Mouse (Mus musculus): ENCODE results near the gene Celsr2. TPM values are rescaled to one million over a fixed set of nuclear protein-coding genes. Genes with fewer than 3 reads are reported as not detected.

The Celsr2 gene
- 39.4 and 49.7 TPM in 2 replicates for polyA plus RNA-seq (2014; fragmentation: Nextera tagmentation; extraction: Ambion mirVana)

DNA sequence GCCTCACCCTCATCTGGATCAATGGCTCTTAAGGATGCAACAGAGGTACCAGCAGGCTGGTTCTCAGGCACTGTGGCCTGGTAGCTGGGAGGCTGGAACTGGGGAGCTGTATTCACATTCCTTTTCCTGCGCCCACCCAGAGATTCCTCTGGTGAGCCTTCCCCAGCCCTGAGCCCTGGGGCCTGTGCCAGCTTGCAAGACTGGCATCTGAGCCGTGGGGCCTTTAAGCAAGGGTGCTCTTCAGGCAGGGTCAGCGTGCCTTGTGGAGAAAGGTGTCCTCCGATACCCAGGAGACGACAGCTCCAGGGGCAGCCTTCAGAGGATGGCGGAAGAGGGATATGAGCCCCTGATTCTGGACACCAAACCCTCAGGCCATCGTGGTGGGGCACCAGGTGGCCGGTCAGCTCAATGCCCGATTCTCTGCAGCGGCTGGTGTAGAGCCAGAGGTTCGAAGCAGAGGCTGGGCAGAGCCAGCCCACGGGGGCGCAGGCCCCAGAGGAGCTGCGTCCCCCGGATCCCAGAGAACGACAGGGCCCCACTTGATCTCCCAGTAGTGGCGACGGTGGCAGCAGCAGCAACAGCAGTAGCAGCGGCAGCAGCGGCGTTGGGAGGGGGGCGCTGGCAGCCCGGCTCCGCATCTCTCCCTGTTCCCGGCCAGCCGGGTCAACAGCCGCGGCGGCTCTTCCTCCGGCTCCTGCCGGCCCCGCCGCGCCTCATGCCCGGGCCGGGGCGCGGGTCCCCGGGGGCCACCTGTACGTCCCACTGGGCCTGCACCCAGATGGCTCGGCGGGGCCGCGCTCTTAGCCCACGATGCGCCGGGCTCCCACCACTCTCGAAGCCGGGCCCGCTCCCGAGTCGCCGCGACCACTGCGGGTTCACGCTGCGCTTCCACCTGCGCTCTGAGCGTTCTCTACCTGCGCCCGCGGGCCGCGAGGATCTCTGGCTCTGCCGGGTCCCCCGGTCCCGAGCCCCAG, at the start of gene Celsr2:
Celsr2 (minus strand) TSS at position 696 of the 974 bp plus-strand sequence.
- peak; percentile 33 for DNase-seq (ENCODE audit: low spot score)
- ATAC-seq (ENCODE audit: low FRiP score): peak; percentile 25
- Histone ChIP-seq H3K36me3 (replicated peaks; ENCODE audit: control insufficient read depth, insufficient read depth) (peaks cover 27% of the 10 kb centered on the region), H3K9me3 (ENCODE audit: control insufficient read depth, low read length) (no peaks in the 10 kb centered on the region), H3K4me3 (replicated peaks; ENCODE audit: low read length) (peak within 1 kb of the TSS; percentile 94), H3K27ac (peak within 1 kb of the TSS; percentile 95), H3K27me3 (ENCODE audit: control insufficient read depth, insufficient read depth, low read length) (no peaks in the 10 kb centered on the region), H3K4me2 (replicated peaks) (peak within 1 kb of the TSS; percentile 85), H3K9ac (peak within 1 kb of the TSS; percentile 98), H3K4me1 (replicated peaks; ENCODE audit: control insufficient read depth, insufficient read depth, low read length) (peaks cover 40% of the 10 kb centered on the region)
- WGBS: 5% methylated on average over 46 of the region's 67 CpGs

DNA sequence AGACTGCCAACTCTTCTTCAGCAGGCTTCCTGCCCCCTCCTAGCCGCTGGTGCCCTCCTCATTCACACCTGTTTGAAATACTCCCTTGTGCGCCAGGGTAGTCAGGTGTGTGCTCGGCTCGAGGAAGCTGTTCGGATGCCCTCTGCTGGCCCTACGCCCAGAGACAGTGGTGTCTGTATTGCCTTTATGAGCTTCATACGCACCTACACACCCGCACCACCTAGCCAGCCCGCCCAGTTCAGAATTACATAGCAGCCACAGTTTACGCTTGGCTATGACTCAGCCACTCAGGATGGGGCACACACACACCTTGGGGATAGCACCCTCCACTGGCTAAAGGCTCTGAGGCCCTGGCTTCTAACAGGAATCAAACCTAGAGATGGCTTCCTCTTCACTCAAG, 43.5 kb upstream of the Celsr2 start:
- Histone ChIP-seq H3K4me1 (replicated peaks; ENCODE audit: control insufficient read depth, insufficient read depth, low read length) (no peaks in the 10 kb centered on the region), H3K9me3 (ENCODE audit: control insufficient read depth, low read length) (no peaks in the 10 kb centered on the region), H3K9ac (no peak overlapping the region), H3K36me3 (replicated peaks; ENCODE audit: control insufficient read depth, insufficient read depth) (no peaks in the 10 kb centered on the region), H3K4me3 (replicated peaks; ENCODE audit: low read length) (no peak overlapping the region), H3K27ac (no peak overlapping the region), H3K27me3 (ENCODE audit: control insufficient read depth, insufficient read depth, low read length) (no peaks in the 10 kb centered on the region), H3K4me2 (replicated peaks) (no peak overlapping the region)
- ATAC-seq (ENCODE audit: low FRiP score) (no peak), DNase-seq (ENCODE audit: low spot score) (no peak)
- 54% methylated on average over 10 of the region's 10 CpGs for WGBS

DNA sequence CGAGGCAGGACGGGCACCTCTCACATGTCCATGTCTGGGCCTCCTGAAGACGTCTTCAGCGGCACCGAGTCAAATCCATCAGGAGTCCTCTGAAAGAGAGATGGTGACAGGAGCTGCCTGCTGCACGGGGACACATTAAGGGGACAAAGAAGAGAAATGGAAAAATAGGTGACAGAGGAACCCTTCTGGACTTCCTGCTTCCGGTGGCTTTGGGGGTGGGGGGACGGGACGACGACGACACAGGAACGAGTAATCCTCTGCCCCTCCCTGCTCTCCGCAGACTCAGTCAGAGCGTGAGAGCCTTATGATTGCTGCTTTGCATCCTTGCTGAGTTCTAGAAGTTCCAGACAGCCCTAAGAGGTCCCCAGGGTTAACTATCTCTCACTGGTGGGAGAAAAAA, 43.0 kb upstream of the Celsr2 start:
- Histone ChIP-seq H3K9me3 (ENCODE audit: control insufficient read depth, low read length) (no peaks in the 10 kb centered on the region), H3K4me3 (replicated peaks; ENCODE audit: low read length) (no peak overlapping the region), H3K4me2 (replicated peaks) (no peak overlapping the region), H3K9ac (no peak overlapping the region), H3K27me3 (ENCODE audit: control insufficient read depth, insufficient read depth, low read length) (no peaks in the 10 kb centered on the region), H3K36me3 (replicated peaks; ENCODE audit: control insufficient read depth, insufficient read depth) (no peaks in the 10 kb centered on the region), H3K27ac (no peak overlapping the region), H3K4me1 (replicated peaks; ENCODE audit: control insufficient read depth, insufficient read depth, low read length) (no peaks in the 10 kb centered on the region)
- DNase-seq (ENCODE audit: low spot score) (no peak), ATAC-seq (ENCODE audit: low FRiP score) (no peak)
- WGBS: 68% methylated on average over 14 of the region's 14 CpGs

DNA sequence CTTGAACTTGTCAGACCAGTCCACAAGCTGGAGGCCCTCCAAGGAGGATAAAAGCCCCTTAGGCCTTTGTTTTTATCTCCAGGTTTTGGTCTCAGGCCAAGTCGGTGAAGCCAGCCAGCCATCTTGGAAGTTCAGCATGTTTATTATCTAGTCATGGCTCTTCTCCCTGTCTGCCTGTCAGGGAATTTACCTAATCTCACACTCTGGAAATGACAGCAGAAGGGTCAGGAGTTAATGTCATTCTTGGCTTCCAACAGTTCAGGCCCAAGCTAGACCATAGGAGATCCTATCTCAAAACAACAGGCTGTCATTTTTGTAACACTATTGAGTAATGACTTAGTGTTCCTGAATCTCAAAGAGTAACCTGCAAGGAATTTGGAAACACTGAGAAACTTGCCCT, 38.8 kb upstream of the Celsr2 start:
- no peak overlapping the region for H3K27ac ChIP-seq
- H3K4me1 ChIP-seq (replicated peaks; ENCODE audit: control insufficient read depth, insufficient read depth, low read length): no peaks in the 10 kb centered on the region
- H3K4me3 ChIP-seq (replicated peaks; ENCODE audit: low read length): no peak overlapping the region
- H3K9ac ChIP-seq: no peak overlapping the region
- H3K27me3 ChIP-seq (ENCODE audit: control insufficient read depth, insufficient read depth, low read length): no peaks in the 10 kb centered on the region
- H3K36me3 ChIP-seq (replicated peaks; ENCODE audit: control insufficient read depth, insufficient read depth): no peaks in the 10 kb centered on the region
- WGBS: 72% methylated on average over 1 of the region's 1 CpGs
- ATAC-seq (ENCODE audit: low FRiP score): no peak
- H3K4me2 ChIP-seq (replicated peaks): no peak overlapping the region
- H3K9me3 ChIP-seq (ENCODE audit: control insufficient read depth, low read length): no peaks in the 10 kb centered on the region
- DNase-seq (ENCODE audit: low spot score): no peak

DNA sequence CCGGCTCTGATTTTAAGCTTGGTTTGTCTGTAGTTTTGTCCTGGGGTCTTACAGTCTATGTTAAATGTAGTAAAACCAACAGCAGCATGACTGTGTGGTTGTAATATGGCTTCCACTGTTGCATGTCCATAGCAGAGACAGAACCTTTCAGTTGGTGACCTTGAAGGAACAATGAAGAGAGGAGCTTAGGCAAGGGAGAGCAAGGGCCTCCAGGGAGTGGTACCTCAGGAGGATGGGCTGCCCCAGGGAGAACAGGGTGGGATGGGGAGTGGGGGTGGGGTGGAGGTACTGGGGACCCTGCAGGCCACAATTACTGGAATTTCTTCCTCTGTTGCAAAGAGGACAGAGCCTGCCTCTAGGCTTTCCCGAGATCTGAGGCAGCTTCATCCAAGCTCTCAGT, 36.6 kb upstream of the Celsr2 start:
- WGBS: 90% methylated on average over 2 of the region's 2 CpGs
- no peak for ATAC-seq (ENCODE audit: low FRiP score)

DNA sequence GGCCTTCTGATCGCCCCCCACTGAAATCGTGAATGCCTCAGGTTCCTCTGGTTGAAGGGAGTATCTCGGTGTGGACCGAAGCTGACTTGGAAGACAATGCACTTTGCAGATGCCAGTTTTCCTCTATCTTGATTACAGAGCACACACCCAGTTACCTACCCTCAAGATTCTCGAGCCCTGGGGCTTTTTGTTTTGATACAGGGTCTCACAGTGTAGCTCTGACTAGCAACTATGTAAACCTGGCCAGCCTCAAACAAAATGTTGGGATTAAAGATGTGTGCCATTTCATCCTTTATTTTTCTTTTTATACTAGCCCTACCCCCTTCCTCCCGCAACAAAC, 30.0 kb upstream of the Celsr2 start:
- peak overlapping the region; percentile 92 for H3K9ac ChIP-seq
- H3K4me1 ChIP-seq (replicated peaks; ENCODE audit: control insufficient read depth, insufficient read depth, low read length): peaks cover 22% of the 10 kb centered on the region
- ATAC-seq (ENCODE audit: low FRiP score) (peak; percentile 37), DNase-seq (ENCODE audit: low spot score) (no peak)
- no peaks in the 10 kb centered on the region for H3K9me3 ChIP-seq (ENCODE audit: control insufficient read depth, low read length)
- H3K27me3 ChIP-seq (ENCODE audit: control insufficient read depth, insufficient read depth, low read length): no peaks in the 10 kb centered on the region
- 12% methylated on average over 6 of the region's 6 CpGs for WGBS
- H3K4me2 ChIP-seq (replicated peaks): peak overlapping the region; percentile 73
- H3K27ac ChIP-seq: peak overlapping the region; percentile 95
- peak overlapping the region; percentile 88 for H3K4me3 ChIP-seq (replicated peaks; ENCODE audit: low read length)
- H3K36me3 ChIP-seq (replicated peaks; ENCODE audit: control insufficient read depth, insufficient read depth): peaks cover 6% of the 10 kb centered on the region; the same call in 1 of the 2 replicates

More for the DNA sequence above, 36.6 kb upstream of the Celsr2 start:
- Histone ChIP-seq H3K27ac (no peak overlapping the region), H3K27me3 (ENCODE audit: control insufficient read depth, insufficient read depth, low read length) (no peaks in the 10 kb centered on the region), H3K9ac (no peak overlapping the region), H3K4me3 (replicated peaks; ENCODE audit: low read length) (no peak overlapping the region), H3K9me3 (ENCODE audit: control insufficient read depth, low read length) (no peaks in the 10 kb centered on the region), H3K36me3 (replicated peaks; ENCODE audit: control insufficient read depth, insufficient read depth) (no peaks in the 10 kb centered on the region), H3K4me2 (replicated peaks) (no peak overlapping the region), H3K4me1 (replicated peaks; ENCODE audit: control insufficient read depth, insufficient read depth, low read length) (no peaks in the 10 kb centered on the region)
- DNase-seq (ENCODE audit: low spot score): no peak

DNA sequence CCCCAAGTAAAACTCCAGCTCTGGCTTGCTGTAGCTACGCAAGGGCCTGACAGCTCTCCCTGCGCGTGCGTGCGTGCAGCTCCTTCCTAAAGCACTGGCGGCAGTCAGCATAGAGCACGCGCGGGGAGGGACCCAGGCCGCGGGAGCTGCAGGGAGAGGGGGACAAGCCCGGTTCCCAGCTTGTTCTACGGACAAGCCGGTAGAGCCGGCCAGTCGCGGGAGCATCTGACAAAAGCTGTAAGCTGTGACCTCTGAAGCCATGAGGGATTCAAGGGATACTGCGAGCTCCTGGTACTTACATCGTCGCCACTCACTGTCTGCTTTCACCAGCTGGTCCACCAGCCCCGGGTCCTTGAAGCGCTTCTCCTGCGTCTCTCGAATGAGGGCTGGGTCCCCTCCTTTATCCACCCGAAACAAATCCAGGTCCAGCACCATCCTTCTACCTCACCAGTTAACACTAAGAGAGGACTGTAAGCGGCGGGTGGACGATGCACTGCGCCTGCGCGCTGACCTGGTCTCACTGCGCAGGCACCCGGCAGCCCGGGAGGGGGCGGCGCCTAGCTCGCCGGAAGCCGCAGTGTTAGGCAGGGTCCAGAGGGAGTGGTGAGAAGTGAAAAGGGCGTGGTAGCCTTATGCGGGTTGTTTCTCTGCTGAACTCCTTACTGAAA, 29.5 kb upstream of the Celsr2 start, which contains the start of gene Sars:
Sars (minus strand) TSS at position 512 of the 668 bp plus-strand sequence.
- under 1% methylated on average over 41 of the region's 41 CpGs for WGBS
- DNase-seq (ENCODE audit: low spot score): peak; percentile 95

DNA sequence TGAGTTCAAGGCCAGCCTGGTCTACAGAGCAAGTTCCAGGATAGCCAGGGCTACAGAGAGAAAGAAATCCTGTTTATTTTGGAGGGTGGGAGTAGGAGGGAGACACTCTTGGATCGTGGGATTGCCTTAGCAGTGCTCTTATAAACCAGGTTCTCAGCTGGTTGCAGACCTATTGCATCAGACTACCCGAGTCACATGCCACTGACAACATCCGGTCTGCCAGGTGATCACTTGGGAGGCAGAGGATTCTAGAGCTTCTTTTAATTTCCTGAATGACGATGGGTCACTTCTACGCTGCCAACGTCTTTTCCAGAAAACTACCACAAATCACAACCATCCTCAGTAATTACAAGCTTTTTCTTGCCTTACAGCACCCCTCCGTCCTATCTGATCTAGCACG, 28.7 kb upstream of the Celsr2 start:
- Histone ChIP-seq H3K27ac (peak overlapping the region; percentile 95; the same call in 1 of the 2 replicates), H3K27me3 (ENCODE audit: control insufficient read depth, insufficient read depth, low read length) (no peaks in the 10 kb centered on the region), H3K4me1 (replicated peaks; ENCODE audit: control insufficient read depth, insufficient read depth, low read length) (peaks cover 22% of the 10 kb centered on the region), H3K4me3 (replicated peaks; ENCODE audit: low read length) (peak overlapping the region; percentile 88), H3K36me3 (replicated peaks; ENCODE audit: control insufficient read depth, insufficient read depth) (peaks cover 6% of the 10 kb centered on the region; the same call in 1 of the 2 replicates), H3K4me2 (replicated peaks) (peak overlapping the region; percentile 73), H3K9me3 (ENCODE audit: control insufficient read depth, low read length) (no peaks in the 10 kb centered on the region), H3K9ac (peak overlapping the region; percentile 92)
- DNase-seq (ENCODE audit: low spot score) (no peak), ATAC-seq (ENCODE audit: low FRiP score) (no peak)
- WGBS: 21% methylated on average over 8 of the region's 8 CpGs

More for the DNA sequence above, 29.5 kb upstream of the Celsr2 start, which contains the start of gene Sars:
- no peaks in the 10 kb centered on the region for H3K27me3 ChIP-seq (ENCODE audit: control insufficient read depth, insufficient read depth, low read length)
- H3K36me3 ChIP-seq (replicated peaks; ENCODE audit: control insufficient read depth, insufficient read depth): peaks cover 6% of the 10 kb centered on the region; the same call in 1 of the 2 replicates
- H3K4me2 ChIP-seq (replicated peaks): peak within 1 kb of the TSS; percentile 73
- peak within 1 kb of the TSS; percentile 95 for H3K27ac ChIP-seq
- peak; percentile 96 for ATAC-seq (ENCODE audit: low FRiP score)
- peak within 1 kb of the TSS; percentile 92 for H3K9ac ChIP-seq
- H3K4me1 ChIP-seq (replicated peaks; ENCODE audit: control insufficient read depth, insufficient read depth, low read length): peaks cover 22% of the 10 kb centered on the region
- H3K4me3 ChIP-seq (replicated peaks; ENCODE audit: low read length): peak within 1 kb of the TSS; percentile 88
- H3K9me3 ChIP-seq (ENCODE audit: control insufficient read depth, low read length): no peaks in the 10 kb centered on the region

DNA sequence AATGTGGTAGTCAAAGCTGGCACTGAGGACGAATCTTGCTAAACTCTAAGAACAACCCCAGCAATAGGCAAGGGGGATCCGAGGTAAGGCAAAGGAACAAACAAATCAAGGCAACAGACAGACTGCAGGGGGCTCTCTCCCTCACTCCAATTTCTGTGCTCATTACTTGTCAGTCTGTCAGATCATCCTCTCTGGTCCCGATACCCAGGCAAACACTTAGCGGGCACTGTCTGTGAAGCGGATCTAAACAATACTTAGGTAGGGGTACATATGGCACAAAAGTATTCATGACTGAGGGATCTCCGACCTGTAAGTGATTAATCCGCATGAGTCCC, 21.0 kb upstream of the Celsr2 start:
- Histone ChIP-seq H3K27ac (no peak overlapping the region), H3K4me1 (replicated peaks; ENCODE audit: control insufficient read depth, insufficient read depth, low read length) (peaks cover 21% of the 10 kb centered on the region), H3K36me3 (replicated peaks; ENCODE audit: control insufficient read depth, insufficient read depth) (peaks cover 58% of the 10 kb centered on the region), H3K27me3 (ENCODE audit: control insufficient read depth, insufficient read depth, low read length) (no peaks in the 10 kb centered on the region), H3K4me3 (replicated peaks; ENCODE audit: low read length) (no peak overlapping the region), H3K9ac (no peak overlapping the region), H3K4me2 (replicated peaks) (no peak overlapping the region), H3K9me3 (ENCODE audit: control insufficient read depth, low read length) (no peaks in the 10 kb centered on the region)
- DNase-seq (ENCODE audit: low spot score) (no peak), ATAC-seq (ENCODE audit: low FRiP score) (no peak)
- WGBS: 55% methylated on average over 7 of the region's 7 CpGs
